Mouse (Mus musculus) intestine, postnatal 0 days (tissue): ENCODE data around the gene Ccs. TPM values are rescaled to one million over a fixed set of nuclear protein-coding genes. Genes with fewer than 3 reads are reported as not detected.
A peak's percentile ranks its signal among the peaks of the same experiment; 100 is the strongest.

ENCODE experiments used
- ATAC-seq: fragments of 200-750 bp; cut with Nextera tagmentation; 2 replicates; pipeline ENCODE4 v1.8.0; 2017; ENCODE audit warnings: mild to moderate bottlenecking, moderate TSS enrichment, moderate library complexity
- H3K27ac ChIP-seq: fragments of 300-500 bp; sonication (generic); 2 replicates; pipeline ENCODE4 v1.5.1; 2014; ENCODE audit warnings: mild to moderate bottlenecking, low read depth, low read length, moderate library complexity
- H3K27me3 ChIP-seq: fragments of 300-500 bp; sonication (generic); replicated peaks from 2 replicates; pipeline ENCODE4 v1.6.1; 2014; ENCODE audit warnings: low read length, mixed read lengths; ENCODE audit not compliant: control insufficient read depth, insufficient read depth
- H3K36me3 ChIP-seq: fragments of 300-500 bp; sonication (generic); 2 replicates; pipeline ENCODE4 v1.6.1; 2014; ENCODE audit warnings: mild to moderate bottlenecking, moderate library complexity; ENCODE audit not compliant: control insufficient read depth, insufficient read depth
- H3K4me1 ChIP-seq: fragments of 300-500 bp; sonication (generic); replicated peaks from 2 replicates; pipeline ENCODE4 v1.6.1; 2014; ENCODE audit warnings: antibody characterized with exemption, low read length, mixed read lengths; ENCODE audit not compliant: control insufficient read depth, insufficient read depth
- H3K4me2 ChIP-seq: fragments of 300-500 bp; sonication (generic); replicated peaks from 2 replicates; pipeline ENCODE4 v1.6.1; 2014; ENCODE audit warnings: low read depth, mild to moderate bottlenecking, moderate library complexity
- H3K4me3 ChIP-seq: fragments of 300-500 bp; sonication (generic); 2 replicates; pipeline ENCODE4 v1.5.1; 2014; ENCODE audit warnings: low read depth, low read length
- H3K9ac ChIP-seq: fragments of 300-500 bp; sonication (generic); 2 replicates; pipeline ENCODE4 v1.6.1; 2014; ENCODE audit warnings: mild to moderate bottlenecking, low read depth, low read length
- H3K9me3 ChIP-seq: fragments of 300-500 bp; sonication (generic); 2 replicates; pipeline ENCODE4 v1.6.1; 2016; ENCODE audit warnings: mixed run types; ENCODE audit not compliant: control insufficient read depth
- CTCF ChIP-seq: sonication (generic); IDR thresholded peaks from 2 replicates; pipeline ENCODE4 v1.5.1; 2016; ENCODE audit warnings: low read depth, mild to moderate bottlenecking, control low read depth, antibody characterized with exemption, moderate library complexity
- whole genome bisulfite sequencing: fragments of 180-500 bp; shearing (Covaris S2); extraction: QIAGEN DNeasy Blood & Tissue Kit; methylation state at CpG from one replicate; pipeline ENCODE4 v1.1.7; 2014; 5-methylcytosine and 5-hydroxymethylcytosine counted together
- polyA plus RNA-seq: library from polyadenylated mRNA; unstranded; fragments of >200 nt; fragmentation: Nextera tagmentation; extraction: Ambion mirVana; gene quantifications from 2 replicates; pipeline ENCODE4 v1.2.1, GENCODE M21; 2015

Ccs gene
- polyA plus RNA-seq, 1 experiment from 2014 or later, result 44.9 TPM

DNA sequence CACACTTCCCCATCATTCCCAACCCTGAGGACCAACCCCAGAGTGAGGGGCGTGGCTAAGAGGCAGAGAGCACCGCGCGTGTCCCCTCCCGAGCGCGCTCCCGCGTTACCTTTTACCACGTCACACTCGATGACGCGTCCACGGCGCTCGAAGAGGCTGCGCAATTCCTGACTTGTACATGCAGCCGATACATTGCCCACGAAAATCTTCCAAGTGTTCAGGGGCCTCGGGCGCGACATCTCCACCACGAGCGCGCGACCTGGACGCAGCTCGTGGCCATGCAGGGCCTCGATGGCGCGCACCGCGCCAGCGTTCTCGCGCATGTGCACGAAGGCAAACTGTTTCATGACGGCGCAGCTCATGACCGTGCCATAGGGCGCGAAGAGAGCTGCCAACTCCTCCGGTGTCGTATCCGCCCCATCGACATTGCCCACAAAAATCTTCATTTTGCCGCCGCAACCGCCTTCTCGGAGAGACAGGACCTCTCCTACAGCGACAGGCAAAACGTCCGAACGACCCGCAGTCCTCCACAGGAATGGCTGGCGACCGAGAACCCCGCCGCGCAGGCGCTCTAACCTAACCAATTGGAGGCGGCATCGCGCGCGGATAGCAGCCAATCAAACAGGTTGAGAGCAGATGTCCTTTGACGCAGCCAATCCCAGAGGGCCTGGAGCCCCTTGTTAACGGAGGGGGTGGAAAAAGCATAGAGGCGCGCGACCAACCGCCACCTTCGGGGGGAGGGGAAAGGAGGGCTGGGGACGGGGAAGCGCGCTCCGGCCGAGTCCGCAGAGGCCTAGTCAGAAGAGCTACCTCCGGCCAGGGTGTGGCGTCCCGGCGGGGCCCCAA is 27.8 kb downstream of the Ccs start, which contains the start of the genes Gm21992 and Rbm14:
Gm21992 (minus strand) TSS at position 550 of the 846 bp plus-strand sequence.
Rbm14 (minus strand) TSS at position 572 of the 846 bp plus-strand sequence.
- Histone ChIP-seq H3K36me3 (no peaks in the 10 kb centered on the region), H3K9ac (peak within 1 kb of the TSS; percentile 73), H3K4me3 (peak within 1 kb of the TSS; percentile 83), H3K27ac (peak within 1 kb of the TSS; percentile 92), H3K9me3 (0 out of 2 replicates have a peak, but pooled peaks cover 3% of the 10 kb centered on the region), H3K4me1 (0 out of 2 replicates have a peak, but pooled peaks cover 5% of the 10 kb centered on the region), H3K4me2 (peak within 1 kb of the TSS; percentile 71), H3K27me3 (no peaks in the 10 kb centered on the region)
- peak; percentile 98 for ATAC-seq
- no peak for TF ChIP-seq CTCF
- under 1% methylated on average over 83 of the region's 83 CpGs for WGBS

DNA sequence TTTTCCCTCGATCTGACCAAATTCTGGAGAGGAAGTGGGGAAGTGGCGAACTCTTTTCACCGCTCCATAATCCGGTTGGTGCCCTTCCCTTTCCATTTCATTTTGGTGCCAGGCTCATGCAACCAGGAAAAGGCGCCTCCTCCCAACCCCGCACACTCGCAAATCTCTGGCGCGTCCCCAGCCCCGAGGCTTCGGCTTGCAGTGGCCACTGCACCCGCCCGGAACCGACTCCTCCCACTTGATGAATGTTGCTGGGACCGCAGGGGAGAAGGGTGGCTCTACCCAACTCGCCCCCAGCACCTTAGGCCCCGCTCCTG is 28.4 kb downstream of the Ccs start:
- peak overlapping the region; percentile 92 for H3K27ac ChIP-seq

DNA sequence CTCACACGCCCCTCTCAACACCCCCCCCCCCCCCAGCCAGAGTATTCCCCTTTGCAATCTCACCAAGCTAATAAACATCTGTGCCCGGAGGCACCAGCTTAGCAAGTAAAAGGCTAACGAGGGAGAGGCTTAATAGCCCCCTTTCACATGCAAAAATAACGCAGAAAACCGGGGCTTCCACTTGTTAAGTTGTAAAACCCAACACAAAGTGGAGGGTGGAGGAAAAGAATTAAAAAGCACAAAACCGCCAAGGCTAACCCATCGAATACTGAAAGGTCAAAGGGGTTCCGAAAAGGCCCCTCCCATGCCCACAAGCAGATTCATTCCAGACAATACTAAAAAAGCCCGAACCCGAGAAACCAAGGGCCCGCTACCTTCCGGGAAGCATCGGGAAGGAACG is 28.8 kb downstream of the Ccs start:
- no peaks in the 10 kb centered on the region for H3K27me3 ChIP-seq
- no peaks in the 10 kb centered on the region for H3K9me3 ChIP-seq
- peak overlapping the region; percentile 83 for H3K4me3 ChIP-seq
- no peak for TF ChIP-seq CTCF
- H3K36me3 ChIP-seq, result no peaks in the 10 kb centered on the region
- H3K27ac ChIP-seq, result peak overlapping the region; percentile 92; the same call in 1 of the 2 replicates
- H3K9ac ChIP-seq, result peak overlapping the region; percentile 73
- no peak for ATAC-seq
- peak overlapping the region; percentile 71 for H3K4me2 ChIP-seq
- H3K4me1 ChIP-seq, result 0 out of 2 replicates have a peak, but pooled peaks cover 5% of the 10 kb centered on the region
- under 1% methylated on average over 14 of the region's 14 CpGs for WGBS

More for the DNA sequence above, 28.4 kb downstream of the Ccs start:
- Histone ChIP-seq H3K4me2 (peak overlapping the region; percentile 71), H3K4me3 (peak overlapping the region; percentile 83), H3K4me1 (0 out of 2 replicates have a peak, but pooled peaks cover 5% of the 10 kb centered on the region), H3K36me3 (no peaks in the 10 kb centered on the region), H3K9me3 (0 out of 2 replicates have a peak, but pooled peaks cover 3% of the 10 kb centered on the region), H3K27me3 (no peaks in the 10 kb centered on the region), H3K9ac (peak overlapping the region; percentile 73)
- under 1% methylated on average over 17 of the region's 17 CpGs for WGBS
- TF ChIP-seq CTCF, result no peak
- no peak for ATAC-seq

DNA sequence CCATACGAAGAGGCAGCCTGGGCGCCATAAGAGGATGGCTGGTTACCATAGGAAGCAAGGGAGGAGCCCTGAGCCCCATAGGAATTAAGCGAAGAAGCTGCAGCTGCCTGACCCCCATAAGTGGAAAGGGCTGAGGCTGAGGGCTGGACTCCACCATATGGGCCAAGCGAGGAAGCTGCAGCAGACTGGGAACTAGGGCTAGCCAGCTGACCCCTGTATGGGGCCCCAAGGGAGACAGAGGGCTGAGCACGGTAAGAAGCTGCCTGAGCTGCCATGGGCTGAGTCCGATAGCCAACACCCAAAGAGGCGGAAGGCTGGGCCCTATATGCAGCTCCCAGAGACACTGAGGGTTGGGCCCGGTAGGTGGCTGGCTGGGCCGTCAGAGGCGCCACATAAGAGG is 35.8 kb downstream of the Ccs start:
- Histone ChIP-seq H3K4me1 (no peaks in the 10 kb centered on the region; the same call in 1 of the 2 replicates), H3K27me3 (no peaks in the 10 kb centered on the region), H3K9me3 (no peaks in the 10 kb centered on the region), H3K36me3 (peaks cover 56% of the 10 kb centered on the region), H3K4me3 (no peak overlapping the region), H3K9ac (no peak overlapping the region), H3K27ac (no peak overlapping the region), H3K4me2 (no peak overlapping the region)
- TF ChIP-seq CTCF, result no peak
- WGBS, result 67% methylated on average over 10 of the region's 10 CpGs
- ATAC-seq, result no peak

DNA sequence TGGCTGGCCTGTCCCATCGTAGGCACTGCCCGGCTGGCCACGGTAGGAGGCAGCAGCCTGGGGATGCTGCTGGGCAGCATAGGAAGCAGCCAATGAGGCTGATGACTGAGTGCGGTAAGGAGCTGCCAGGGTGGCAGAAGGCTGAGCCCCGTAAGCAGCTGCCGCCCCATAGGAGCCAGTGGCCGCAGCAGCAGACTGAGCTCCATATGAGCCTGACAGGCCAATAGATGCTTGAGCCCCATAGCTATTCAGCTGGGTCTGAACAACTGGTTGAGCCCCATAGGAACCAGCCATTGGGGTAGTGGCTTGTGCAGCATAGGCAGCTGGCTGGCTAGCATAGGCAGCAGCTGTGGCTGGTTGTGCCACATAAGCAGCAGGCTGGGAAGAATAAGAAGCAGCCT is 36.4 kb downstream of the Ccs start:
- no peak for TF ChIP-seq CTCF
- H3K4me2 ChIP-seq, result no peak overlapping the region
- no peak overlapping the region for H3K4me3 ChIP-seq
- H3K36me3 ChIP-seq, result peaks cover 56% of the 10 kb centered on the region
- H3K4me1 ChIP-seq, result no peaks in the 10 kb centered on the region; the same call in 1 of the 2 replicates
- no peak overlapping the region for H3K9ac ChIP-seq
- no peak overlapping the region for H3K27ac ChIP-seq
- no peak for ATAC-seq
- no peaks in the 10 kb centered on the region for H3K9me3 ChIP-seq
- 92% methylated on average over 7 of the region's 7 CpGs for WGBS
- no peaks in the 10 kb centered on the region for H3K27me3 ChIP-seq

DNA sequence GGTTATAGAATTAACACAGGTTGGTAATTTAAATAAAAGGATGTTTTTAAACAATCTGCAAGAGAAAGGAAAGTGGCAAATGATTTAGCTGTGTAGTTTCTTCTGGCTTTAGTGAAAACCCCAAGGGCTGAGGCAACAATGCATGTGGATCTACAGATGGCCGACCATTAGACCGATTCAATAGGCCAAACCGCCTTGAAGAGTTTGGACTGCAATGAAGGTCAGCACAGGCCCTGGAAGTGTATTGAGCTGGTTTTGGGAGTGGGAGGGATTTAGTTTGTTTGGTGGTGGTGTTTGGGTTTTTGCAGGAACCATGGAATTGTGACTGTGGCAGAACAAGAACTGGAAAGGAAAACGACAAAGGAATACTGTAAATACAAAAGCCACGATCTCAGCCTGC is 40.0 kb downstream of the Ccs start:
- Histone ChIP-seq H3K27ac (no peak overlapping the region), H3K9me3 (no peaks in the 10 kb centered on the region), H3K4me3 (no peak overlapping the region), H3K4me2 (no peak overlapping the region), H3K9ac (no peak overlapping the region), H3K27me3 (no peaks in the 10 kb centered on the region), H3K36me3 (peaks cover 56% of the 10 kb centered on the region), H3K4me1 (no peaks in the 10 kb centered on the region; the same call in 1 of the 2 replicates)
- TF ChIP-seq CTCF, result no peak
- ATAC-seq, result no peak
- 96% methylated on average over 5 of the region's 5 CpGs for WGBS
